Mouse (Mus musculus) intestine, postnatal 0 days (tissue): ENCODE data around the gene Lmo1. TPM values are rescaled to one million over a fixed set of nuclear protein-coding genes. Genes with fewer than 3 reads are reported as not detected.

Experiments used
- polyA plus RNA-seq: library from polyadenylated mRNA; unstranded; fragments of >200 nt; fragmentation: Nextera tagmentation; extraction: Ambion mirVana; gene quantifications from 2 replicates; pipeline ENCODE4 v1.2.1, GENCODE M21; 2015

Gene Lmo1
- polyA plus RNA-seq, 1 experiment from 2014 or later, result 2.3 TPM

Other genes with a start within 250 kb of the Lmo1 start
- gene Nlrp10, start 245.0 kb downstream of the Lmo1 start, polyA plus RNA-seq, result 0.04 and 0.07 TPM in 2 replicates
- gene Eif3f, start 240.8 kb downstream of the Lmo1 start, polyA plus RNA-seq, result 57.5 and 64.5 TPM in 2 replicates
- 1.1 and 1.4 TPM in 2 replicates for gene Tub, start 224.9 kb downstream of the Lmo1 start, polyA plus RNA-seq
- gene Ric3, start 91.9 kb downstream of the Lmo1 start, polyA plus RNA-seq, result 1.0 and 1.2 TPM in 2 replicates